Mouse (Mus musculus): ENCODE measurements around the gene Tmem110.

Gene Tmem110

DNA sequence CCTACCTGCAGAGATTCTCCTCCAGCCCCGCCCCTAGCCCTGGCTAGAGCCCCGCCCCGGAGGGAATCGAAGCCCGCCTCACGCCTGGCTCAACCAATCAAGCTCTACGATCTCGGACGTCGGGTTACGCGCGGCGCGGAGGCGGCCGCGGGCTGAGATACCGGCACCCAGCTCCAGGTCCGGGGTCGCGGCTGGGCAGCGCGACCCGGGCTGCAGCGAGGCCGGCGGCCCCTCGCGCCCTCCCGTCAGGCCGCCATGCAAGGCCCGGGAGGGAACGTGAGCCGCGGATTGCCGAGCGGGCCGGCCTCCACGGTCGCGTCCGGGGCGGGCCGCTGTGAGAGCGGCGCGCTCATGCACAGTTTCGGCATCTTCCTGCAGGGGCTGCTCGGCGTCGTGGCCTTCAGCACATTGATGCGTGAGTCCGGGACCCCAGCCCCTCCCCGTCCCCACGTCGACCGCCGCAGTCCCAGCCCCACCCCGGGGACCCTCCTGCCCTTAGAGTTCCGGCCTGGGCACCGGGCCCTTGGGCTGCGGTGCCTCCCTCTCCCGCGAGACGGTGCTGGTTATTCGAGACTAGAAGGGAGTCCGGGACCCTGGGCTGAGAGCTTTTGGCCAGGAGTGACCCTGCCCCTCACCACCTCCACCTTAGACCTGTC lies at the start of gene Tmem110:
TSS of gene Tmem110 (plus strand) at position 115 of the 656 bp plus-strand sequence.
- peak; percentile 72 to 85 for DNase-seq (ENCODE audit: low spot score in 2 of 2)

DNA sequence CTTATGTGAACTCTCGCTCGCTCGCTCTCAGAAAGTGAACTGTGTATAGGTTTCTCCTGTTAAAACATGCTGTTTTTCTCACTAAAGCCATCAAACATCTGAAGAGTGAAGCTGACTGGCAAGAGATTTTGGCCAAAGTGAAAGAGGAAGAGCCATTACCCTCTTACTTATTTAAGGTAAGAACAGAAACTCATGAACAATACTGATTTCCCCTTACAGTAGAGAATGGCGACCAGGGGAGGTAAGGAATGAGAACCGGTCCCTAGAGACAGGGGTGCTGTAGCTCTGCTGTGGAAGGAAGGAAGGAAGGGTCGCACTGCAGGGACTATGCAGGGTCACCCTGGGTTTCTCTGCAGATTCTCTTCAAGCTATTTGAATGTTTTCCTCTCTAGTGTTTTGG lies 40.8 kb upstream of the Tmem110 start:
- DNase-seq (ENCODE audit: low spot score in 2 of 2), result no peak

DNA sequence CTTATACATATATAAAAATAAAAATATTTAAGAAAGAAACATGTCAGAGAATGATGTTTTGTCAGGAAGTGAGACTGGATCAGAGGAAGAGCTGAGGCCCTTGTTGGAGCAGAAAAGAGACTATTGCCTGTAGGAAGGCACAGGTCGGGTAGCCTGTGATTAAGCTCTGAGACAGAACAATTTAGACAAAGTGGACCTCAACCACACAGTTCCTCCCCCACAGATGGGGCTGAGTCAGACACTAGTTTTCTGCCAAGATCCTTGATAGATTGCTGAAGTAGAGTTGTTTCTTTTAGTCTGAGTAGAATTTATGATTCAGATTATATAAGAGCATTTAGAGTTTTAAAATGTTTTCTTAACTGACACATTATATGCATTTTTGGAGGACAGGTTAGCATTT lies 35.9 kb upstream of the Tmem110 start:
- peak in 1 of 2 experiments; percentile 12 for DNase-seq (ENCODE audit: low spot score in 2 of 2)

DNA sequence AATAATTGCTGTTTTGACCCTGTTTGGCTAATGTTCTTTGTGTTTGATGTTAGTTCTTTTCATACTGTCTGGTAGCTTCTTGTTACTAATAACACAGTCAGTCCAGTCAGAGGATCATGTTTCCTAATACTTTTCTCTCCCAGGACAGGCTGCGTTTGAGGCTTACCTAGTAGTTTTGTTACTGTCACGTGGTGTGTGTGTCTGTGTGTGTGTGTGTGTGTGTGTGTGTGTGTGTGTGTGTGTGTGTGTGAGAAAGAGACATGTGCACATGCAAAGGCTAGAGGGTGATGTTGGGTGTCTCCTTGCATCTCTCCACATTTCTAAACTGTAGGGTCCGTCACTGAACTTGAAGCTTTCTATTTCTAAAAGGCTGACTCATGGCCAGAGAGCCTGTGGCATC lies 32.5 kb upstream of the Tmem110 start:
- DNase-seq (ENCODE audit: low spot score in 2 of 2), result no peak

DNA sequence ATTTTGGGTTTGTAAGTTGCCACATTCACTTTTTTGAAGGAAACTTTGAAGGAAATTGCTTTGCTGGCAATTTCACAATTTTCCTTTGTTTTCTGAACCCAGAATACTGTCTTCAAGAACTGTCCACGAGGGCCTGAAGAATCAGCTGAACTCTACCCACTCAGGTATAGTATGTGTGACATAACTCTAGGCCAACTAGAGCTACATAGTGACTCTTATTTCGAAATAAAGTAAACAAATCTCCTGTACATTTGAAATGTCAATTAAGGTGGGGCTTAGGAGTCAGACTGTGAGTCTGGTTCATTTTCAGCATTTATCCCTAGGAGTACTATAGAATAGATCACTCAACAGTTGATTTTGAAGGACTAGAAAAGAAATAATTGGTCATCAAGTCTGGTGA lies 23.6 kb upstream of the Tmem110 start:
- no peak for DNase-seq (ENCODE audit: low spot score in 2 of 2)

DNA sequence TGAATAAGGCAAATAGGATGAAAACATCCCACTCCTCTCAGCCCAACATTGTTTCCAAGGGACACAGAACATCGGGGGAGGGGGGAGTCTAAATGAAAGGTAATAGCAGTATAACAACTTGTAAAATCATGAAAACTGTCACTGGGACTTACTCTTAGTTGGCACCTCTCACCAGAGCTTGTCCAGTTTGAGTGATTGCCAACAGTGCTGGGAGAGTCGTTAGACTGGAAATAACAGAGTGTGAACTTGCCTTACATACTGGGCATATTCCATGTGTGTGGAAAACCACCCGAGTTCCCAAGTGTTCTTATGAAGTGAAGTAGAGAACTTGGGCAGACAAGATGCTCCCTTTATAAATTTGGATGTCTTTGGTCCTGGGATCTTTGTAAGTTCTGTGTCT lies 4.3 kb upstream of the Tmem110 start:
- DNase-seq (ENCODE audit: low spot score in 2 of 2), result no peak

DNA sequence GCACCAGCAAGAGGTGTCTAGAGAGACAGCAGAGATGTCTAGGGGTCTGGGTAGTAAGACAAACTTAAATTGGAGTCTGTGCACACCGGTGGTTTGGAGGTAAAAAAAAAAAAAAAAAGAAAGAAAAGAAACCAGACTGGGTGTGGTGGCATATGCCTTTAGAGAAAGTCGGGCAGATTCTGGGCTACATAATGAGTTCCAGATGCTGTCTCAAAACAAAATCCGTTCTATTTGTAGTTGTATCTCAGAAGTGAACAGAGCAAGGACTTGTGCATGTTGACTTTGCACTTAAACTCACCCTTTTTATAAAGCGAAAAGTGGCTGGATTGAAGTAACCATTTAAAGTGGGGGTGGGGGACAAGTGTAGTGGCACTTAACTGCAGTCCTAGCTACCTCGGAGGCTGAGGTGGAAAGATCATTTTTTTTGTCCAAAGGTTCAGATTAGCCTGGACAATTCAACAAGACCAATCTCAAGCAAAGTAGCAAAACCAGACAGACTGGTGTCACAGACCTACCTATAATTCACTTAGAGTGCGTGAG lies 864 bp upstream of the Tmem110 start:
- DNase-seq (ENCODE audit: low spot score in 2 of 2), result no peak

DNA sequence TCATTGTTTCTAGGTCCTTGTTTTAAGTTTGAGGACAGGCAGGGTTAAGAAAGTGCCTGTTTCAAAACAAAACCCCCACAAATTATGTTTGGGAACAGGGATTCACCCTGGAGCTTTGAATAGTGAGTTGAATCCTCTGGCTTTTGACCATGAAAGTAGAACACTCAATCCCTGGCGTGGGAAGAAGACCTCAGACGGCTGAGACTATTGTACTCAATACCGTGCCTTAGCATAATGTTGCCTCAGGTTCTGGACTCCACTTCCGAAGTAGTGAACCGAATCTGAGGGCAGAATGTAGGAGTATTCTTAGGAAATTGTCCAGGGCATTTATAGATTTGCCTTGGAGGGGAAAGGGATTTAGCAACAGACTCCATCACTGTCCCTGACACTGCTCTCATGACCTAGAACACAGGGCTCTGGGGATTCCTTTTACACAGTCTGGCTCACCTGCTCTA lies 342 bp upstream of the Tmem110 start:
- DNase-seq (ENCODE audit: low spot score in 2 of 2), result no peak

DNA sequence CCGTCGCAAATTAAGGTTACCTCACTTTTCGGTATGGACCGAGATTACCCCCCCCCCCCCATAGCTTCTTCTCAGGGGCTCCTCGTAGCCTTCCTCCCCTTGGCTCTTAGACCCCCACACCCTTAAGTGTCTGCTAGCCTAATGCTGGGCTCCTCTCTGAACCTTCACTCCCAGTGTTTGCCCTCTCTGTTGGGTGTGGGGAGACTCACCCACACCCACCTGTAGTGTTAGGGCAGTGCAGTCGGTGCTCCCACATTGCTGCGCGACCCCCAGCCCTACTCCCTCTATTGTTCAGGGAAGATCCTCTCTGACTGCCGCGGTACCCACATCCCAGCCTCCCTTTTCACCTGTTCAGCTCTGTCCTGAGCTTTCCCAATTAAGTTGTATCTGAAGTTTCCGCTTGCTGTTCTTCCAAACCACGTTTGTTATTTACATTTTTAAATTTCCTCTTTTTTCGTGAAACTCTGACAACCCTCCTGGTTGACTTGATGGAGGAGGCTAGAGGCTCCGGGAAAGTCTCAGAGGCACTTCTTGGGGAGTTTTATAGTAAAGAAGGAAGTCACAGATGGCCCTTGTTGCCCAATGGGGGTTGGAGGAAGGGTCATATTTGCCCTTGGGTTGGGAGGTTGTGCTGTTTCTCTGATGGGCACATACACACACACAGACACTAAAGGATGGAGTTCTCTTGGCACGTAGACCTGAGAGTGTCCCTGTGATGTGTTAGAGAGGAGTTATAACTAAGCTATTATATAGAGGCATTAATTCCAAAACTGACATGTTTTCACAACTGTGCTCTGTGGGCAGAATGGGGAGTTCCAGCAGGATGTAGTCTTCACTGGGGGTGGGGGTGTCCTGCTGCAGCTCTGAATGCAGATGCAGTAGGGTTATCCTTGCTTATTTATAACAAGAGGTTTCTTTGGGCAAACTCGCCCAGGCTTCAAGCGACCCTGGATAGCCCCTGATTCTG lies 1.1 kb downstream of the Tmem110 start:
- no peak for DNase-seq (ENCODE audit: low spot score in 2 of 2)

DNA sequence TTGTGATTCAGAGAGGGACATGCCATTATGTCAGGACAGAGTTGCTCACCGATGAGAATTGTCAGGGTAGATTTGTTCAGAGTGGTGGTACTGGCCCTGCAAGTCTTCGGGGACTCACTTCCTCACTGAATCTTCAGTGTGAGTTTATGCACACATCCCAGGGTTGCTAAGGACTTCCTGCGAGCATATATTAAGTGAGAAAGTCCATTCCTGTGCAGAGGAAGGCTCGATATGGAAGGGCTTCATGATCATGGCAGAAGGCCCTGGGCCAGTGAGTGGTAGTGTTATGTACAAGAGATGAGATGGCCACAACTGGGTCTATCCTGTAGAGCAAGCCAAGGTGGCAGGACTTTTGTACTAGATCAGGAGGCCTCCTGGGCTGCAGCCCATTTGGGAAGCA lies 2.1 kb downstream of the Tmem110 start:
- no peak for DNase-seq (ENCODE audit: low spot score in 2 of 2)

DNA sequence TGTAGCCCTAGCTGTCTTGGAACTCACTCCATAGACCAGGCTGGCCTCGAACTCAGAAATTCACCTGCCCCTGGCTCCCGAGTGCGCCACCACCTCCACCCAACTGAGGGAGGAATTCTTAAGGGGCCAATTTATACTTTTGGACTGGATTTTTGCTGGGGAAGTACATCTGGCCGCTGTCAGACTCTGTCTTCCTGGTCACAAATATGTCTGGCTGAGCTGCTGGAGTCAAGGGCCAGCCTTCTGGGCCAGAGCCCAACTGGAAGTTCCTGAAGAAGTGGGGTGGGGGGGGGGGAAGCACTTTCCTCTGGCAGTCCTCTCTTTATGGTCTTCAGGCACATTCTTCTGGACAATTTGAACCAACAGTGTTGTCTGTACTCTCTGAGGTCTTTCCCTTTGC lies 2.7 kb downstream of the Tmem110 start:
- no peak for DNase-seq (ENCODE audit: low spot score in 2 of 2)

DNA sequence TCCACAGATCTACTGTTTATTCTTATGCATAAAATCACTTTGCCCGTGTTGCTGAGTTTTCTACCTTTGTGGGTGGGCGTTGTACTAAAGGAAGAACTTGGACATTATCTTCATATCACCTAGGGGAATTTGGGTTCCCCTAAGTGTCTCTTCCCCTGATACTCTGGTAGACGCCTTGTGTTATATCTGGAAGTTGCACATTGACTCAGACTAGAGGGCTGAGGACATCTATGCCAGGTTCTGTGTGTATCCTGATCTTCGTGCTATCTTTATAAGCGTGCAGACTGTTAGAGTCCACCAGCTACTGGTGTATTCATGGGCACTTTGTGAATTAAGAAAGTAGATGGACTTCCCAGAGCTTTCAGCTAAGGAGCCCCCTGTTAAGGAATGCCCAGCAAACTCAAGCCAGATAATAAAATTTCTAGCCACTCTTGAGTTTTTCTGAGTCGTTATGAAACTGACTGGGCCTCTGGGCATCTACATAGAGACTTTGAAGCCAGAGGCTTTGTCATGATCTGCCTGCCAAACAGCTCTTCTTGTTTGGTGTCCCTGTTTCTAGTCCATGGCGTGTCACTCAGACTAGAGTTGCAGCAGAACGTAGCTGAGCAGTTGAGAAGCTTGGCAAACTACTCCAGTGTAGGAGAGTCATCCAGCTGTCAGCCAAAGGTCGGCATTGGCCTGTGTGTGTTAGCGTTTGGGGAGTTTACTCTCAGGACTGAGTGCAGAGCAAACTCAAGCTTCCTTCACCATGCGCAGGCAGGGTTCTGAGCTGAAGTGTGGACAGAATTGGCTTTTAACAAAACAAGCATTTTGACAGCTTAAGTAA lies 3.5 kb downstream of the Tmem110 start:
- DNase-seq (ENCODE audit: low spot score in 2 of 2), result no peak

DNA sequence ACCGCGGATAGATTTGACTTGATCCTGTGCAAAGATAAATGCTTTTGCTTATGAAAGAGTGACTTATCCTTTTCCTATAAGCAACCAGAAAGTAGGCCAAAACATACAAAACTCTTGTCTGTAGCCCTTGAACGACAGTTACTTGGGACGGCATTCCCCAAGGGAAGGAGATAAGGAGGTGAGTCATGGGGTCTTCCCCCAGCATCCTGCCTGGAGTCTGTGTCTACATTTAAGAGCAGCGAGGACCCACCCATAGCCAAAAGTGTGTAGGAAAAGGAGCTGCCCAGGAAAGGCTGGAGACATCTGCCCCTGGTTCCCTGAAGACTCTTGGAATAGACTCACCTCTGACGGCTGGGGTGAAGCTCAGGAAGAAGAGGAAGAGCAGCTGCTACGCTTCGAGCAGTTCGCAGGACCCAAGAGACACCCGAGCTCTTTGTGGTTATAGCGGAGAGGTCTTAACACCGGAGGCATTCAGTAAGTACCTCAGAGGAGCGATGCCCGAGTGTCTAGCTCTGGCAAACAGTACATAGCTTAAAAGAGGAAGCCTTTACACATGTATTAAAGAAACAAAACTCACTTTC lies 12.1 kb downstream of the Tmem110 start:
- DNase-seq (ENCODE audit: low spot score in 2 of 2), result no peak

DNA sequence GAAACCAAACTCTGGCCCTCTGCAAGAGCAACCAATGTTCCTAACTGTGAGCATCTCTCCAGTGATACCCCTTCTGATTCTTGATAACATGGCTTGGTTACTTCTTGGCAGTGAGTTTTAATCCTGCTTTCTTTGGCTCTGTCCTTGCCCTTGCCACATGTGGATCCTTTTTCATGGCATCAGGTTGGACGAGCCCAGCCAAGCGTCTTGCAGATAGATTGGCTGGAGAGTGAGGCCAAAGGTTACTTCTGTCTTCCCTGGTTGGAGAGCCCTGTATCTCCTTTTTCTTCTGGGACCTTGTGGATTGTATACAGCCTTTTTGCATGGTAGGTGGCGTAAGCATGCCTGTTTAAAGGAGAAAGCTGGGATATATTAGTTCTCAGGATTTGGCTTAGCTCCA lies 18.3 kb downstream of the Tmem110 start:
- no peak for DNase-seq (ENCODE audit: low spot score in 2 of 2)

DNA sequence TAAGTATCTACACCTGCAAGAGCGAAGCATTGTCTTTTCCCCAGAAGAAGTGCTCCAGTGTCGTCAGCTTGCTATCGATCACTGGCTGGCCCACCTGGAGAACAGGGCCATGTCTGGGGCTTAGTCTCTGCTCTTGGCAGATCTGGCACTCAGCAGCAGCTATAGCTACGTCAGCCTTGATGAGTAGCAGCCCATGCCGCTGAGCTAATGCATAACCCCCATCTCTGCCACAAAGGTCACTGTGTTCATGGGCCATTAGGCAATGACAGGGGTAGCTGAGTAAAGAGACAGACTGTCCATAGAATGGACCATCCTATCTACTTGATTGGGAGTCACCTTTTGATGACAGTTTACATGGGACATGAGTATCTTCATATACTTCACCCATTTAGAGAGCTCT lies 25.1 kb downstream of the Tmem110 start:
- no peak for DNase-seq (ENCODE audit: low spot score in 2 of 2)

DNA sequence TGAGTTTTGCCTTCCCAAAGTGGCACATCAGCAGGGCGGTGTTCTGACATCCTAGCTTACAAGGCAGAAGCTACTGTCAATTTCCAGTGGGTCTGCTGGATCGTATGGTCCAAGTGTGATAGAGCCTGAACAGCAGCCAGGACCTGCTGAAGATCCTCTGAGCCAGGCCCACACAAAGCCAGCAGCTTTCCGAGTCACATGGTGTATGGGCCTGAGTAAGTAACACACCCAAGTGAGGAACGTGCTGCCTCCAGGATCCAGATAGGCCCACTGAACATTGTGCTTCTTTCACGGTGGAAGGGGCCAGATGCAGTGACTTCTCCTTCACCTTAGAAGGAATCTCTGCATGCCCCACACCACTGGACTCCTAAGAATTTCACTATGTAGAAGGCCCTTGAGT lies 26.9 kb downstream of the Tmem110 start:
- no peak for DNase-seq (ENCODE audit: low spot score in 2 of 2)

DNA sequence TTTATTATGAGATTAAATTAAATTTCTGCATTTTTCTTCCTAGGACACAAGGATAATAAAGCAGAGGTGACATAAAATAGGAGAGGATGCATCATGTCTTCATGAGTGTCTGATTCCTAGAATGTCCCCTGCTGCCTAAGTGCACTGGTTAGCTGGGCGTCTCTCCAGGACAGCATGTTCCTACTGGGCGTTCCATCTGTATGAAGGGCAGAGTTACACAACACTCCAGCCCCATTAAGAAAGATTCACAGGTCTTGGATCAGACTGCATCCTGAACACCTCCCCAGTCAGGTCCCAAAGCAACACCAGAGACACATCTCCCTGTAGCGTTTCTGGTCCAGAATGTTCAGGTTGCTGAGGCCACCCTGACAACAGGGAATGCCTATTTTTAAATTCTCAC lies 29.9 kb downstream of the Tmem110 start:
- DNase-seq (ENCODE audit: low spot score in 2 of 2), result no peak

DNA sequence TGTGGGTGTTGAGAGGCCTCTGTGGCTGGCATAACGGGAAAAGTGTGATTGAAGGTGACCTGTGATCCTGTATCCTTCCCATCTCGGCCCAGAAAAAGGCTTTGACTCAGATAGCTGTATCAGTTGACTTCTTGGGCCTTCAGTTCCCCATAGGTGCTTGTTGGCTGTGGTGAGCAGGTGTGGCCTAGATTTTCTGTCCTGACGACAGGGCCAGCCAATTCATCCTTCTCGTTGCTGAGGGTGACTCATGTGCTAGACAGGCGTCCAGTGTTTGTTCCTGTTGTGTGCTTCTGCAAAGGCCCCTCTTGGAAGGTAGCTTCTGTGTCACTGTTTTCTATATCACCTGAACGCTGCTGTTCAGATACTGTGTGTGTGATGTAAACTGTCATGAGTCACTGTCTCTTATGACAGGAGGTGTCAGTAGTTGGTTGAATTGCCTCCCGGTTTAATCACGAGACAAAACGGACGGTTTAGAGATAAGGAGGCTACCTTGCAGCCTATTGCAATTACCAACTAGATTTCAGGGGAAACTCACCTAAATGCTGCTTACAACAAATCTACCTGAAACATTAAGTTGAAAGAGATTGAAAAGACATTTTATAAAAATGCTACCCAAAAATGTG lies 31.6 kb downstream of the Tmem110 start:
- no peak for DNase-seq (ENCODE audit: low spot score in 2 of 2)

DNA sequence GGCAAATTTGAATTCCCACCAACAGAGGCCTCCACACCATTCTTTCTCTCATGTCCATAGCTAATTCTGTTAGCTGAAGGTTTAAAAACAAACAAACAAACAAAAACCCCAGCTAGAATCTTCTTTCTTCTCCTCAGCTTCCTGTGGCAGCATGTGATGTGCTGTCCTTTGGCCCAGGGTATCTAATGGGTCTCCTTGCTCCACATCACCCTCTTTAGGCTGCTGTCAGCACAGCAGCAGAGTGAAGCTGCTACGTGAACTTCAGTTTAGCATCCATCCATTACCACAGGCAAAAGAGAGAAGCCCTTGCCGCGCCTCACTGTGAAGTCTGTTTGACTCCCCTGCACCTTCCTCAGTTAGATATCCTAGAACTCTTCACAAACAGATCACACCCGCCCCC lies 32.6 kb downstream of the Tmem110 start:
- no peak for DNase-seq (ENCODE audit: low spot score in 2 of 2)

DNA sequence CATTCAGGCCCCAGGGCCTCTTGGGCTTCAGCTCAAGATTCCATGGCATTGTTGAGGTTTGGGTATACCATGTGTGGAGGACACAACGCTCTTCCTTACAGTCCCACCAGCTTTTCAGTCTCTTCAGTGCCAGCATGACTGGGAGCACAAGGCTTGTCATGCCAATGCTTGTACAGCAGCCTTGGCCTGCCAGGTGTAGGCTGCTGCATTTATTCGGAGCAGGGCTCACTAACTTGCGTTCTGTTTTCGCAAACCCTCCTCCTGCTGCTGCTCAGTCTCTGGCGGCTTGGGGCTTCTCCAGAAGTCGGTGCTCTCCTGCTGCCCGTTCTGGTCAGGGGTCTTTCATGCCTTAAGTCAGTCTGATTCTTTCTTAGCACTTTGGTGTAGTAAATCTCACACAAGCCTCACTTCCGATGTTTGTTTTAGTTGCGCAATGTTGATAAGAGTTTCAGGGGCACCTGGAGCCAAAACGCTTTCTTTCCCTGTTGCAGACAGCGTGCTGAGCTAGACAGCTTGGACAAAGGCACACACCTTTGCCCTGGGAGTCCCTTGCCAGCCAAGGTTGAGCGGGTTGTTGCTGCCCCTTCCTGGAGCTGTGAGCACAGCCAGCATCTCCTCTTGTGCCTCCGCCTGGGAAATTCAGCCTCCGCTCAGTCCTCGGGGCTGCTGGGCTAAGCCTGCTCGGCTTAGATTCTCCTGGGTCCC lies 36.2 kb downstream of the Tmem110 start:
- DNase-seq (ENCODE audit: low spot score in 2 of 2), result no peak

All from frontal cortex, postnatal 14 days (tissue).